Mouse (Mus musculus) C2C12 (cell line): ENCODE measurements around the gene Hs6st1.

Source experiments
- CEBPB ChIP-seq: IDR thresholded peaks from one replicate; pipeline ENCODE4 v1.6.1; 2011; ENCODE audit warnings: low read depth, mild to moderate bottlenecking, control low read depth, moderate library complexity
- CTCF ChIP-seq: IDR thresholded peaks from one replicate; pipeline ENCODE4 v1.5.1; 2011; ENCODE audit not compliant: control insufficient read depth, insufficient read depth, insufficient read length

- no peak for TF ChIP-seq CTCF
- no peak for TF ChIP-seq CEBPB
Observed at GRCm38 (mm10) chr1:36063641-36063955, 4.6 kb upstream of the Hs6st1 start.
